Comparison of ENCODE assay signal across 8 mouse cellular contexts in the genomic region with DNA sequence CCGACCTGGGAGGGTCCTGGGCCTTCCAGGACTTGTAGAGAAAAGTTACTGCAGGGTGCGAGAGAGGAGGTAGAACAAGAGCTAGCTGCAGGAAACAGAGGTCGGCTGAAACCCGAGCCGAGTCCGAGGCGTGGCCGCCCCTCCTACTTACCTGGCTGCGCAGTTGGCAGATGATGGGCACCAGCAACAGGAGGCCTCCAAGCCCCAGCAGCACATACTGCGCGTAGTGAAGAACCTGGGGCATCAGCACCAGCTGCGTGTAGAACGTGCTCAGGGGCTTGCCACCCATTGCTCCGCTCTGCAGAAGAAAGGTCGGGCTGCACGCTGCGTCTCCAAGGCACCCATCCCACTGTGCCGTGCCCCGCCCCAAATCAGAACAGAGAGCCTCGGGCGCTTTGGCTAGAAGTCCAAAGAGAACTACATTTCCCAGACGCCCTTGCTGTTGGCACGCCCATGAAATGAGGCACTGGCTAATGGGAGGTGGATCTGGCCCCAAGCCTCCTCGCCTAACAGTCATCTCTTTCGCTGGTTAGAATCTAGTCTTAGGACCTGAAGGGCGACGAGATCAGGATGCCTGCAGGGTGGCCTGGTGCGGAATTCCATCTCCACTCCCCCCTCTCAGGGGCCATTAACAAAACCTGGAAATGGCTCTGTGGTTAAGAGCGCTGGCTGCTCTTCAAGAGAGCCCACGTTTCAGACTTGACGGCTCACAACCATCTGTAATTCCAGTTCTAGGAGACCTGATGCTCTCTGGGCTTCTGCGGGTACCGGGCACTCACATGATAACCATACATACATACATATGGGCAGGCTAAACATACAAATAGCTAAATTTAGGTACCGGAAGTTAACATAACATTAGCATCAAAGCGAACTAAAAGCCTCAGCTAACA. TPM values are rescaled to one million over a fixed set of nuclear protein-coding genes. Genes with fewer than 3 reads are reported as not detected.
A peak's percentile ranks its signal among the peaks of the same experiment; 100 is the strongest.
DNase-seq lines count a peak whose midpoint lies in the region; ATAC-seq lines count a peak whose summit lies in the region.

No protein-coding gene starts in this region.

- H3K4me2 ChIP-seq in heart, embryonic 15.5 days, result peak overlapping the region; percentile 64
- H3K4me2 ChIP-seq in lung, embryonic 16.5 days (ENCODE audit: low read depth, low read length), result peak overlapping the region; percentile 50

- H3K27ac ChIP-seq in heart, embryonic 15.5 days, result no peak overlapping the region; the same call in 1 of the 2 replicates
- H3K27ac ChIP-seq in lung, embryonic 16.5 days (ENCODE audit: low read length), result no peak overlapping the region

- H3K4me1 ChIP-seq in heart, embryonic 15.5 days (replicated peaks), result peaks cover 22% of the 10 kb centered on the region
- H3K4me1 ChIP-seq in lung, embryonic 16.5 days (replicated peaks; ENCODE audit: control insufficient read depth, insufficient read depth, low read length), result peaks cover 3% of the 10 kb centered on the region; the same call in 1 of the 2 replicates

- no peaks in the 10 kb centered on the region for H3K9me3 ChIP-seq in heart, embryonic 15.5 days (replicated peaks)
- H3K9me3 ChIP-seq in lung, embryonic 16.5 days (ENCODE audit: control insufficient read depth, low read length), result no peaks in the 10 kb centered on the region

- H3K27me3 ChIP-seq in heart, embryonic 15.5 days, result no peaks in the 10 kb centered on the region
- H3K27me3 ChIP-seq in lung, embryonic 16.5 days (ENCODE audit: control insufficient read depth, insufficient read depth, low read depth, low read length), result no peaks in the 10 kb centered on the region

- ATAC-seq in heart, embryonic 15.5 days (replicated peaks; ENCODE audit: insufficient number of reproducible peaks, insufficient read depth, low FRiP score, low read depth), result peak; percentile 63
- ATAC-seq in lung, embryonic 16.5 days (ENCODE audit: low read depth), result peak; percentile 91

- WGBS in heart, embryonic 15.5 days, result 22% methylated on average over 35 of the region's 35 CpGs
- 18% methylated on average over 35 of the region's 35 CpGs for WGBS in lung, embryonic 16.5 days

- H3K9ac ChIP-seq in heart, embryonic 15.5 days, result peak overlapping the region; percentile 47; the same call in 1 of the 2 replicates
- peak overlapping the region; percentile 53 for H3K9ac ChIP-seq in lung, embryonic 16.5 days (ENCODE audit: low read length)

- H3K4me3 ChIP-seq in heart, embryonic 15.5 days, result peak overlapping the region; percentile 41
- peak overlapping the region; percentile 42 for H3K4me3 ChIP-seq in lung, embryonic 16.5 days (ENCODE audit: low read length)

- peak; percentile 59 for DNase-seq in gastrocnemius, adult 18-20 months (ENCODE audit: low spot score)
- no peak for DNase-seq in gastrocnemius, adult 8-10 months (ENCODE audit: low spot score in 2 of 2)
- peak; percentile 93 for DNase-seq in embryo, embryonic 10 days (ENCODE audit: low spot score)
- peak; percentile 73 for DNase-seq in kidney, postnatal 10 days
- peak; percentile 48 for DNase-seq in right cerebral cortex, postnatal 4 days
- DNase-seq in spleen, postnatal 4 days (ENCODE audit: low spot score in 2 of 2), result no peak

- H3K36me3 ChIP-seq in heart, embryonic 15.5 days, result peaks cover 23% of the 10 kb centered on the region
- H3K36me3 ChIP-seq in lung, embryonic 16.5 days (ENCODE audit: control insufficient read depth, insufficient read depth, low read length), result peaks cover 7% of the 10 kb centered on the region

RNA-seq across cellular contexts. Expression of a gene that starts 56.9 kb away (rescaled TPM):
- 10 to 100 TPM; 10.0 to 11.0 TPM for total RNA-seq in gastrocnemius, adult 18-20 months (2021)
- total RNA-seq in gastrocnemius, adult 8-10 months (2022), result 10 to 100 TPM; 11.1 to 19.0 (median 13.3) TPM
- 54.8 and 68.1 TPM in 2 replicates for polyA plus RNA-seq in heart, embryonic 15.5 days (2015; fragmentation: Nextera tagmentation; extraction: Ambion mirVana)
- polyA plus RNA-seq in lung, embryonic 16.5 days (2015; fragmentation: Nextera tagmentation; extraction: Ambion mirVana), result 65.9 and 66.6 TPM in 2 replicates

Comparison
In these comparisons a context has a peak if more than half of its experiments do, and no peak if none do; other contexts are left out.
1. DNase-seq: peak in gastrocnemius, adult 18-20 months (single experiment), embryo, embryonic 10 days (single experiment), kidney, postnatal 10 days (single experiment) and right cerebral cortex, postnatal 4 days (single experiment); none in gastrocnemius, adult 8-10 months (0 of 2) and spleen, postnatal 4 days (0 of 2).